Mouse (Mus musculus) heart, embryonic 11.5 days (tissue): ENCODE results near the gene Chst14. TPM values are rescaled to one million over a fixed set of nuclear protein-coding genes. Genes with fewer than 3 reads are reported as not detected.

Experiments used
- ATAC-seq: fragments of 200-750 bp; cut with Nextera tagmentation; replicated peaks from 2 replicates; pipeline ENCODE4 v1.8.0; 2017; ENCODE audit warnings: moderate library complexity; ENCODE audit not compliant: insufficient number of reproducible peaks, low FRiP score, low TSS enrichment
- H3K27ac ChIP-seq: fragments of 300-500 bp; sonication (generic); 2 replicates; pipeline ENCODE4 v1.5.1; 2014; ENCODE audit warnings: mild to moderate bottlenecking, low read depth, low read length
- H3K27me3 ChIP-seq: fragments of 300-500 bp; sonication (generic); 2 replicates; pipeline ENCODE4 v1.6.1; 2014; ENCODE audit warnings: mild to moderate bottlenecking, low read length, mixed read lengths; ENCODE audit not compliant: control insufficient read depth, insufficient read depth
- H3K36me3 ChIP-seq: fragments of 300-500 bp; sonication (generic); 2 replicates; pipeline ENCODE4 v1.6.1; 2014; ENCODE audit warnings: mild to moderate bottlenecking, low read length, moderate library complexity, mixed read lengths; ENCODE audit not compliant: control insufficient read depth, insufficient read depth
- H3K4me1 ChIP-seq: fragments of 300-500 bp; sonication (generic); 2 replicates; pipeline ENCODE4 v1.6.1; 2014; ENCODE audit warnings: low read length; ENCODE audit not compliant: control insufficient read depth, insufficient read depth
- H3K4me2 ChIP-seq: fragments of 300-500 bp; sonication (generic); 2 replicates; pipeline ENCODE4 v1.6.1; 2014; ENCODE audit warnings: mild to moderate bottlenecking, moderate library complexity
- H3K4me3 ChIP-seq: fragments of 300-500 bp; sonication (generic); 2 replicates; pipeline ENCODE4 v1.5.1; 2014; ENCODE audit warnings: low read depth, low read length
- H3K9ac ChIP-seq: fragments of 300-500 bp; sonication (generic); 2 replicates; pipeline ENCODE4 v1.6.1; 2014; ENCODE audit warnings: mild to moderate bottlenecking, low read depth, low read length, moderate library complexity
- H3K9me3 ChIP-seq: fragments of 300-500 bp; sonication (generic); replicated peaks from 2 replicates; pipeline ENCODE4 v1.6.1; 2016; ENCODE audit warnings: low read length; ENCODE audit not compliant: control insufficient read depth
- WGBS: fragments of 180-500 bp; shearing (Covaris S2); extraction: QIAGEN DNeasy Blood & Tissue Kit; methylation state at CpG from one replicate; pipeline ENCODE4 v1.1.7; 2014; ENCODE audit not compliant: insufficient replicate concordance; 5-methylcytosine and 5-hydroxymethylcytosine counted together
- polyA plus RNA-seq: library from polyadenylated mRNA; unstranded; fragments of >200 nt; fragmentation: Nextera tagmentation; extraction: Ambion mirVana; gene quantifications from 2 replicates; pipeline ENCODE4 v1.2.1, GENCODE M21; 2014

Gene Chst14
- polyA plus RNA-seq, 1 experiment from 2014 or later, result 19.6 TPM

DNA sequence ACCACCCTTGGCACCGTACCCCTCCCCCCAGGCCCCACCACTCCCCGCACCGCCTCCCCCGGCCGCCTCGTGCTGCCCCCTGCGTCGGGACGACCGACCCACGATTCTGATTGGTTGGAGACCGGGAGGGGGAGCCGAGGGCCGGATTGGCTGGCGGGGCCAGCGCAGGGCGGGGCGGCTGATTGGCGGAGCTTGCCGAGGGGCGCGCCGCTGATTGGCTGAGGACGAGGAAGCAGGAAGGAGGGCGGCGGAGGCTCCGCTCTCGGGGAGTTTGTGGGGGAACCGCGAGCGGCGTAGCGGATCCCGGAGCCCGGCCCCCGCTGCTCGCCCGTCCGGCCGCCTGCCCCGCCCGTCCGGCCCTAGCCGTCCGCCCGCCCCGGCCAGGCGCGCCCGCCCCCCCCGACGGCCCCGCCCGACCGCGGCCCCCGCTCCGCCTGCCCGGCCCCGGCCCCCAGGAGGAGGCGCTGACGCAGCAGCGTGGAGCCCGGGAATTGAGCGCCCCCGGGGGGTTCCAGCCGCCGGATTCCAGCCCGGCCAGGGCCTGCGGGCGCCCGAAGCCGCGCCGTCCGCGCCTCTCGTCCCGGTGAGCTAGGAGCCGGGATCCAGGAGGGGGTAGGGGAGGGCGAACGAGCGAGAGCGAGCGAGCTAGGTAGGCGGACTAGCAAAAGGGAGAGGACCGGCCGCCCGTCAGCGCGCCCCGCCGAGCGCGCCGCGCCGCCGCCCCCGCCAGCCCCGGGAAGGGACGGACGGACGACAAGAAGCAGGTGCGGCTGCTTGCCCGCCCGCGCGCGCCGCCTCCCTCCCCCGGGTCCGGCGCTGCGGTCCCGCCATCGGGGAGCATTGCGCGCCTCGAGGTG lies 24.9 kb upstream of the Chst14 start:
- H3K4me2 ChIP-seq, result peak overlapping the region; percentile 94
- ATAC-seq, result peak; percentile 93
- no peaks in the 10 kb centered on the region for H3K36me3 ChIP-seq
- peak overlapping the region; percentile 95 for H3K4me3 ChIP-seq
- peaks cover 29% of the 10 kb centered on the region for H3K4me1 ChIP-seq
- WGBS, result under 1% methylated on average over 96 of the region's 120 CpGs
- peaks cover 44% of the 10 kb centered on the region for H3K27me3 ChIP-seq
- peak overlapping the region; percentile 83 for H3K9ac ChIP-seq
- no peaks in the 10 kb centered on the region for H3K9me3 ChIP-seq
- H3K27ac ChIP-seq, result peak overlapping the region; percentile 81

DNA sequence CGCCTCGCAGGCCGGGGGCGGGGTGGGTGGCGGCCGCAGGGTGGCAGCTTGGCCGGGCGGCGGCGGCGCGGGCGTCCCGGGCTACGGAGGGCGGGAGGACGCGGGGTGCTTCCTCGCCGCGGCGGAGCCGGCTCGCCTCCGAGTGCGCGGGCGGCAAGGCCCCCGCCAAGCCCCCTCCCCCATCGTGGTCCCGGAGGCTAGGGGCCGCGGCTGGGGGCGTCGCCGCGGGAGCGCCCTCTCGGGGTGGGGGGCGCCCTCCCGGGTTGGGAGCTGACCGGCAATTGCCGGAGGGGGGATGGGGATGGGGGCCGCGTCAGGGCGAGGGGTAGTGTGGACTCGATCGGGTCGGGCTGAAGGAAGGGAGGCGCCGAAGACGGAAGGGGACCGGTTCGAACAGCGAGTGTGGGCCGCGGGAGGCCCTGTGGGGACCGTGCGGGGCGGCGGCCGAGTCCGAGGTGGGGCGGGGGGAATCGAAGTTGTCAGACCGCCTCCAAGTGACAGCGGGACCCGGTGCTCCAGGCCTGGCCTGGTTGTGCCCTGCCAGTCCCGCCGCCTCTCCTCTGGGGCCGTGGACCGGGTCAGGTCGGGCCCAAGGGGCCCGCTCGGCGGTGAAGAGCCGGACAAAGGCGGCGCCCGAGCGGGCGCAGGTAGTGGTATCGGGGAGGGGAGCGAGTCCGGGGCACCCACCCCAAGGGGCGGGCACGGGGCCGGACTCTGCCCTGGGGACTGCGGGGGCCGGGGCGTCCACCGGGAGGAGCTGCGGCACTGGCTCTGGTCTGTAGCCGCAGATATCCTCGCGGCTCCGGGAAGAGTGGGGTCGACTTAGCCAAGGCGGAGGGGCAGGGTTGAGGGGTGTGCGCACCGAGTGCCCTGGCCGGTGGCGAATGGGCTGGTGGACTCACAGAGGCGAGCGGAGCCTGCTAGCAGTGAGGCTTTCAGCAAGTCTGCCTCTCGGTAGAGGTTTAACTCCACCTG lies 24.0 kb upstream of the Chst14 start:
- no peaks in the 10 kb centered on the region for H3K9me3 ChIP-seq
- WGBS, result under 1% methylated on average over 60 of the region's 106 CpGs
- peaks cover 20% of the 10 kb centered on the region for H3K4me1 ChIP-seq
- peak overlapping the region; percentile 94 for H3K4me2 ChIP-seq
- H3K27me3 ChIP-seq, result peaks cover 34% of the 10 kb centered on the region
- H3K4me3 ChIP-seq, result peak overlapping the region; percentile 95
- no peaks in the 10 kb centered on the region for H3K36me3 ChIP-seq
- peak; percentile 22; the same call in 1 of the 2 replicates for ATAC-seq
- peak overlapping the region; percentile 83 for H3K9ac ChIP-seq
- peak overlapping the region; percentile 81 for H3K27ac ChIP-seq

DNA sequence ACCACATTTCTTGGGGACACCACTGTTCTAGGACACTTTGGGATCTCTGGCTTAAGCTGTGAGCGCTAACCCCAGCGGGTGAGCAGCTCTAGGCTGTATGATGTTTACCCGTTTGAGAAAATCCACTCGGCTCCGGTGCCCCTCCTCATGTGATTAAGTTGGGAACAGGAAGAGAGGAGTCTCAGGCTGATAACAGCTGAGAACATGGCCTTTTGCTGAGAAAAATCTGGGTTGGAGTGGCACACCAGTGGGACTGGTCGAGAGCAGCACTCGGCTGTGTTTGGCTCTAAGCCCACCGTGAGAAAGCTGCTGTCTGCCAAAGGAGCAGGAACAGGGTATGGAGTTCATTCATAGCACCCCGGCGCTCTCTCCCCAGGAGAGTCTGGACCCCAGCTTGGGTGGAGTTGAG lies 23.0 kb upstream of the Chst14 start:
- peak overlapping the region; percentile 95 for H3K4me3 ChIP-seq
- H3K27me3 ChIP-seq, result peaks cover 24% of the 10 kb centered on the region
- H3K9ac ChIP-seq, result peak overlapping the region; percentile 8; the same call in 1 of the 2 replicates
- H3K4me2 ChIP-seq, result peak overlapping the region; percentile 94
- no peak for ATAC-seq
- H3K4me1 ChIP-seq, result peaks cover 20% of the 10 kb centered on the region
- WGBS, result 7% methylated on average over 10 of the region's 10 CpGs
- no peak overlapping the region for H3K27ac ChIP-seq
- H3K9me3 ChIP-seq, result no peaks in the 10 kb centered on the region
- H3K36me3 ChIP-seq, result no peaks in the 10 kb centered on the region

DNA sequence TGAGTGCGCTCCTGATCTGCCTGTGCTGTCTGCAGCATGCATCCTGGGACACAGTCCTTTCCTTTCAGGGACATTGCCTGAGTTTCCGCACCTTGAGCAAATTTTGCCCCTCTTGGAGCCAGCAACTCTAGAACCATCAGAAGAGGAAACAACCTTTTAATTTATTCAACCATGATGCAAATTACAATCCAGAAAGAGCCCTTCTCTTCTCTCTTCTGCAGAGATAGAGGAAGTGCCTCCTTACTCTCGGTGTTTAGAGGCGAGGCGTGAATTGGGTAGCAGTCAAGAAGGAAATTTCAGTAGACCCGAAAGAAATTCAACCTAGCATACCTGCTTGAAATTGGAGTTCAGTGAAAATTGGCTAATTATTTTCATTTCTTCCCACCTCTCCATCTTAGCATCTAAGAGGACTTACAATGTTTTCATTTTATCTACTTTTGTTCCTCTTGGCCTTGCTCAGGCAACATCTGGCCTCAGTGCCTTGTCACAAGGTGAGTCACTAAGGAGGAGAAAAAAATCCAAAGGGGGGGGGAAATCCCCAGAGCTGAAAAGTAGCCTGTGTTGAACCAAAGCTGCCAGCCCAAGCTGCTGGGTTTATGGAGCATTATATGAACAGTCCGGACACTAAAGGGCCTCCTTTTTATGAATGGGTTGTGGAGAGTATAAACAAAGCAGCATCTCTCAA lies 20.7 kb upstream of the Chst14 start:
- no peak for ATAC-seq
- H3K4me3 ChIP-seq, result no peak overlapping the region
- no peak overlapping the region for H3K9ac ChIP-seq
- peaks cover 3% of the 10 kb centered on the region for H3K27me3 ChIP-seq
- H3K4me1 ChIP-seq, result peaks cover 14% of the 10 kb centered on the region
- H3K9me3 ChIP-seq, result no peaks in the 10 kb centered on the region
- no peaks in the 10 kb centered on the region for H3K36me3 ChIP-seq
- WGBS, result 83% methylated on average over 7 of the region's 7 CpGs
- no peak overlapping the region for H3K4me2 ChIP-seq
- no peak overlapping the region for H3K27ac ChIP-seq

GRCm38 (mm10) chr2:118906118-118906492 lies 20.2 kb upstream of the Chst14 start:
- Histone ChIP-seq H3K4me3 (no peak overlapping the region), H3K4me1 (peaks cover 11% of the 10 kb centered on the region; the same call in 1 of the 2 replicates), H3K27me3 (no peaks in the 10 kb centered on the region), H3K4me2 (no peak overlapping the region), H3K9me3 (no peaks in the 10 kb centered on the region), H3K9ac (no peak overlapping the region), H3K27ac (no peak overlapping the region), H3K36me3 (no peaks in the 10 kb centered on the region)
- no peak for ATAC-seq
- WGBS, result 87% methylated on average over 5 of the region's 5 CpGs

DNA sequence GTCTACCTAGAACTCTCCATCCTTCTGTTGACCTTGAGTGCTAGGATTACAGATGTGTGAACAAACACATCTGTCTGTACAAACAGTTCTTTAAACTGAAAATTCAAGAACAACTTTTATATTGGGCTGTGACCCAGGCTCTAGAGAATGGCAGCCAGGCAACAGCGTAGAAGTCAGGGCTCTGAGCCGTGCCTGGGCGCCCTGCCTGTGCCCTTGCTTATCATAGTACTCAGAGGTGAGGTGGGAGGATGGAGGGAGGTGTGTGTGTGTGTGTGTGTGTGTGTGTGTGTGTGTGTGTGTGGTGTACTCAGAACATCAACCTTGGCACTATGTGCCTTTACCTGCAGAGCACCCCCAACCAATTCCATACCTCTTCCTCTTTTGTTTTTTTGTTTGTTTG lies 18.5 kb upstream of the Chst14 start:
- H3K27ac ChIP-seq, result no peak overlapping the region
- H3K27me3 ChIP-seq, result no peaks in the 10 kb centered on the region
- H3K9ac ChIP-seq, result no peak overlapping the region
- WGBS, result 76% methylated on average over 3 of the region's 3 CpGs
- H3K9me3 ChIP-seq, result no peaks in the 10 kb centered on the region
- no peaks in the 10 kb centered on the region for H3K36me3 ChIP-seq
- peaks cover 9% of the 10 kb centered on the region; the same call in 1 of the 2 replicates for H3K4me1 ChIP-seq
- no peak for ATAC-seq
- H3K4me2 ChIP-seq, result no peak overlapping the region
- H3K4me3 ChIP-seq, result no peak overlapping the region

DNA sequence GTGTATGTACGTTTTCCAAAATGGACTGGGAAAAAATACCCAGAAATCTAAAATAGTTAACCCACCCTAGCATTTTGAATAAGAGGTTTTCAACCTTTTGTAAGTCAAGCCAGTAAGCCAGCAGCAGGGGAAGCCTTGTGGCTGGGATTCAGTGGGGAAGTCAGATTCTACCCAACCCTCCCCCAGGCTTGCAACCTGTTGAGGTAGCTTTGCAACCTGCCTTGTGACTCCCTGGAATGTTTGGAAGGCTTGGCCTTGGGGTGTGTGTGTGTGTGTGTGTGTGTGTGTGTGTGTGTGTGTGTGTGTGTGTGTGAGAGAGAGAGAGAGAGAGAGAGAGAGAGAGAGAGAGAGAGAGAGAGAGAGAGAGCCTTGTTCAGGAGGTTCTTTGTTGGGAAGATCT lies 17.1 kb upstream of the Chst14 start:
- Histone ChIP-seq H3K4me1 (peaks cover 10% of the 10 kb centered on the region), H3K27ac (no peak overlapping the region), H3K27me3 (no peaks in the 10 kb centered on the region), H3K36me3 (no peaks in the 10 kb centered on the region), H3K9ac (no peak overlapping the region), H3K4me2 (no peak overlapping the region), H3K9me3 (no peaks in the 10 kb centered on the region), H3K4me3 (no peak overlapping the region)
- 78% methylated on average over 1 of the region's 1 CpGs for WGBS
- no peak for ATAC-seq
